Mouse (Mus musculus): ENCODE measurements around the gene Slc35d1. TPM values are rescaled to one million over a fixed set of nuclear protein-coding genes. Genes with fewer than 3 reads are reported as not detected.

Slc35d1 gene
- 6.9 and 7.5 TPM in 2 replicates for polyA plus RNA-seq (2015; fragmentation: Nextera tagmentation; extraction: Ambion mirVana)

DNA sequence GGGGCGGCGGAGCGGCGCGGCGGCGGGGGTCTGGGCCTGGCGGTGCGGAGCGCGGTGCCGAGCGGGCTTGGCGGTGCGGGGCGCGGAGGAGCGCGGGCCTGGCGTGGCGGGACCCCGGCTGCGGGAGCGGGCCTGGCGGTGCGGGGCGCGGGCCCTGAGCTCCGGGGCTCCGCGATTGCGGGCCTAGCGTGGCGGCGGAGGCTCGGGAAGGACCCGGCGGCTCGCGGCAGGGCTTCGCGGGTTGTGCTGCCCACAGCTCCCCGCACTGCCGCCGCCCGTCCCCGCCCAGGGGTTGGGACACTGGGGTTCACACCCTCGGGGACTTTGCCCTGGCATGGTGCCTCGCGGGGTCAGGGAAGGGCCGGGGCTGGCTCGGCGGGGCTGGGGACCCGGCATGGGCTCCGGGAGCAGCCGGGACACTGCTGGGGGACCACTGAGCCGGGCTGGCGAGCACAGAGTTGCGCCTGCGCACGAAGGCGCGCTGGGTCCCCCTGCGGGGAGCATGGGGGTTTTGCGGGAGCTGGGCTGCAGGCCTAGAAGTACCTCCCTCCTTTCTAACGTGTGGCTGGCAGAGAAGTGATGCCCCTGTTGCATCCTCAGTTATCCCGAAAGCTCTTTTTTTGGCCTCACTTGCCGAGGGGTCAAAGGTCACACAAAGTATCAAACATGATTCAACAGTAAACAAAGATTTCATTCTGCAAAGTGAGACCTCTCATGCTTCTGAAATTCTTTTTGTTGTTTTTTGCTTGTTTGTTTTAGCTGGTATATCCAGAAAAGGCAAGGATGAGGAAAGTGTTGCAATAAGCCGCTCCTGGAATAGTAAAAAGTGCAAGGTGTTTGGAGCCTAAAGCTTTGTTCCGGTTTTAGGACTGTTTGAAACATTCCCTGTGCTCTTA lies at the start of gene Slc35d1:
Gene Slc35d1 (minus strand): TSS at position 240 of the 896 bp plus-strand sequence.
- H3K4me2 ChIP-seq (ENCODE audit: low read length): peak within 1 kb of the TSS; percentile 65
- peak within 1 kb of the TSS; percentile 100 for H3K9ac ChIP-seq (ENCODE audit: low read depth, low read length)
- WGBS: 3% methylated on average over 47 of the region's 70 CpGs
- H3K36me3 ChIP-seq (ENCODE audit: control insufficient read depth, insufficient read depth, low read length): no peaks in the 10 kb centered on the region
- H3K27me3 ChIP-seq (replicated peaks; ENCODE audit: control insufficient read depth, insufficient read depth, low read length): no peaks in the 10 kb centered on the region
- peak within 1 kb of the TSS; percentile 90 for H3K4me3 ChIP-seq (ENCODE audit: low read length)
- peak; percentile 94 for ATAC-seq
- H3K27ac ChIP-seq (ENCODE audit: low read depth, low read length): peak within 1 kb of the TSS; percentile 100
- H3K4me1 ChIP-seq (ENCODE audit: control insufficient read depth, insufficient read depth, low read depth, low read length): peaks cover 13% of the 10 kb centered on the region
- H3K9me3 ChIP-seq (ENCODE audit: control insufficient read depth, low read length): no peaks in the 10 kb centered on the region

DNA sequence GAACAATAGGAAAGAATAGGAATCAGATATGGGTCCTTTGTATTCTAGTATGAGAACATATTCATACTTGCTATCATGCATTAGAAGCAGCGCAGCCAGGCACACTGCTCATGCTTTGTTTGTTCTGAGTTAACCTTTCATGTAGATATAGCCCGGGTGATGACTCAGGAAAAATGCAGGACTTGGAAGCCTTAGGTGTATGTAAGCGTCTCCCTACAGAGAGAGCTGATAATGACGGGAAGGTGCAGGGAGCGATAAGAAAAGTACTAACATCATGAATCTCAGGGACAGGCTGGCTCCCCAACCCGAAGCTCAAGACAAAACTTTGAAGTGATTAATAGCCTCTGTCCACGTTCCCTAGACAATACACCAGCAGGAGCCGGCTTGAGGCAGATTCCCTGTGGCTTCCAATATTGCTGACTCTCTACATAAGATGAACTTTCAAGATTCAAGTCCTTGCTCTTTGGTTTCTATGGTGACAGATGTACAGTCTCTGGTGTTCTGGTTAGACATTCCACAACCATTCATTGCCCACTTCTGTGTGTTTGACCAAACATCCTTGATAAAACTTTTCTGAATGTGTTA lies 48.9 kb upstream of the Slc35d1 start:
- Histone ChIP-seq H3K27me3 (replicated peaks; ENCODE audit: control insufficient read depth, insufficient read depth, low read length) (no peaks in the 10 kb centered on the region), H3K9ac (ENCODE audit: low read depth, low read length) (no peak overlapping the region), H3K4me1 (ENCODE audit: control insufficient read depth, insufficient read depth, low read depth, low read length) (no peaks in the 10 kb centered on the region; the same call in 1 of the 2 replicates), H3K27ac (ENCODE audit: low read depth, low read length) (no peak overlapping the region), H3K36me3 (ENCODE audit: control insufficient read depth, insufficient read depth, low read length) (no peaks in the 10 kb centered on the region), H3K4me3 (ENCODE audit: low read length) (no peak overlapping the region), H3K9me3 (ENCODE audit: control insufficient read depth, low read length) (no peaks in the 10 kb centered on the region), H3K4me2 (ENCODE audit: low read length) (no peak overlapping the region)
- ATAC-seq: peak; percentile 50; the same call in 1 of the 2 replicates
- 27% methylated on average over 8 of the region's 8 CpGs for WGBS

- no peaks in the 10 kb centered on the region for H3K9me3 ChIP-seq (ENCODE audit: control insufficient read depth, low read length)
- 0 out of 2 replicates have a peak, but pooled peaks have one; percentile 14 for ATAC-seq
- no peak overlapping the region for H3K4me3 ChIP-seq (ENCODE audit: low read length)
- H3K36me3 ChIP-seq (ENCODE audit: control insufficient read depth, insufficient read depth, low read length): no peaks in the 10 kb centered on the region
- H3K27me3 ChIP-seq (replicated peaks; ENCODE audit: control insufficient read depth, insufficient read depth, low read length): no peaks in the 10 kb centered on the region
- H3K27ac ChIP-seq (ENCODE audit: low read depth, low read length): no peak overlapping the region
- no peaks in the 10 kb centered on the region; the same call in 1 of the 2 replicates for H3K4me1 ChIP-seq (ENCODE audit: control insufficient read depth, insufficient read depth, low read depth, low read length)
- no peak overlapping the region for H3K4me2 ChIP-seq (ENCODE audit: low read length)
- 42% methylated on average over 5 of the region's 5 CpGs for WGBS
- H3K9ac ChIP-seq (ENCODE audit: low read depth, low read length): no peak overlapping the region
Observed at GRCm38 (mm10) chr4:103263378-103263777, 48.4 kb upstream of the Slc35d1 start.

DNA sequence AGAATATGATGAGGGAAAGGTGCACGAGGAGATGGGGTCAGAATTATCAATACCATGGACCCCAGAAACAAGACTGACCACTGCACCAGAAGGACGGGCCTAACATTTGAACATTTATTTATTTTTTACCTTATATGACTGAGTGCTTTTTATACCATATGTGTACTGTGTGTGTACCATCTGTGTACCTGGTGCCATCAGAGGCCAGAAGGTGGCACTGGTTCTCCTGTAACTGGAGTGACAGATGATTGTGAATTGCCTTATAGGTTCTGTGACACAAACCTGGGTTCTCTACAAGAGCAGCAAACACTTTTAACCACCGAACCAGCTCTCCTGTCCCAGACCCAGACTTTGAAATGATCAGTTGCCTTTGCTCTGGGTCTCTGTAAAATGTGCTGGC lies 43.9 kb upstream of the Slc35d1 start:
- H3K27me3 ChIP-seq (replicated peaks; ENCODE audit: control insufficient read depth, insufficient read depth, low read length): no peaks in the 10 kb centered on the region
- no peak overlapping the region for H3K4me2 ChIP-seq (ENCODE audit: low read length)
- H3K4me1 ChIP-seq (ENCODE audit: control insufficient read depth, insufficient read depth, low read depth, low read length): no peaks in the 10 kb centered on the region; the same call in 1 of the 2 replicates
- no peak for ATAC-seq
- WGBS: 91% methylated on average over 3 of the region's 3 CpGs
- H3K36me3 ChIP-seq (ENCODE audit: control insufficient read depth, insufficient read depth, low read length): no peaks in the 10 kb centered on the region
- H3K9me3 ChIP-seq (ENCODE audit: control insufficient read depth, low read length): no peaks in the 10 kb centered on the region
- H3K4me3 ChIP-seq (ENCODE audit: low read length): no peak overlapping the region
- H3K9ac ChIP-seq (ENCODE audit: low read depth, low read length): no peak overlapping the region
- H3K27ac ChIP-seq (ENCODE audit: low read depth, low read length): no peak overlapping the region

- Histone ChIP-seq H3K27me3 (replicated peaks; ENCODE audit: control insufficient read depth, insufficient read depth, low read length) (no peaks in the 10 kb centered on the region), H3K9ac (ENCODE audit: low read depth, low read length) (no peak overlapping the region), H3K4me2 (ENCODE audit: low read length) (no peak overlapping the region), H3K36me3 (ENCODE audit: control insufficient read depth, insufficient read depth, low read length) (no peaks in the 10 kb centered on the region), H3K4me3 (ENCODE audit: low read length) (no peak overlapping the region), H3K4me1 (ENCODE audit: control insufficient read depth, insufficient read depth, low read depth, low read length) (no peaks in the 10 kb centered on the region), H3K9me3 (ENCODE audit: control insufficient read depth, low read length) (no peaks in the 10 kb centered on the region), H3K27ac (ENCODE audit: low read depth, low read length) (no peak overlapping the region)
- 87% methylated on average over 4 of the region's 4 CpGs for WGBS
- no peak for ATAC-seq
Observed at GRCm38 (mm10) chr4:103253846-103254245, 38.9 kb upstream of the Slc35d1 start.

DNA sequence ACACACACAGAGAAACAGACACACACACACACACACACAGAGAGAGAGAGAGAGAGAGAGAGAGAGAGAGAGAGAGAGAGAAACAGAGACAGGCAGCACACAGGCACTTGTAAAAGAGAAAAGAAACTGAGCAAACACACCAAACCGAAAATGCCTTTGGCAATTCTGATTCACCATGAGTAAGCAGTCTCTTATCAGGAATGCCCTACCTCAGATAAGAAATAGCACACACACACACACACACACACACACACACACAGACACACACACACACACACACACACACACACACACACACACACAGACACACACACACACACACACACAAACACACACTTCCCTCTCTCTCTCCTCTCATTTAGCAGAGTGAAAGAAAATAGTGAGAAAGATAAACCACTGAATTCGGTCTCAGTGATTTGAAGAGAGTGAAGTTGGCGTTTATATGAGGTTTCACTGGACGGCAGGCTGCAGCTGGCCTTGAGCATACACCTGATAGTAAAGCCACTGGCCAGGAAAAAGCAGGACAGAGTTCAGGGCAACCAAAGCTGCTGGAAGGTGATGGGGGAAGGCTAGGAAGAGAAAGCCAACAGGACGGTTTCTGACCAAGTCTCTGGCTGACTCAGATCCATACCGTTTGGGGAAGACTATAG lies 34.6 kb upstream of the Slc35d1 start:
- H3K4me1 ChIP-seq (ENCODE audit: control insufficient read depth, insufficient read depth, low read depth, low read length): no peaks in the 10 kb centered on the region
- H3K36me3 ChIP-seq (ENCODE audit: control insufficient read depth, insufficient read depth, low read length): no peaks in the 10 kb centered on the region
- H3K27ac ChIP-seq (ENCODE audit: low read depth, low read length): no peak overlapping the region
- no peak for ATAC-seq
- no peak overlapping the region for H3K9ac ChIP-seq (ENCODE audit: low read depth, low read length)
- WGBS: 75% methylated on average over 6 of the region's 6 CpGs
- no peak overlapping the region for H3K4me3 ChIP-seq (ENCODE audit: low read length)
- H3K27me3 ChIP-seq (replicated peaks; ENCODE audit: control insufficient read depth, insufficient read depth, low read length): no peaks in the 10 kb centered on the region
- H3K9me3 ChIP-seq (ENCODE audit: control insufficient read depth, low read length): no peaks in the 10 kb centered on the region
- H3K4me2 ChIP-seq (ENCODE audit: low read length): no peak overlapping the region

- no peaks in the 10 kb centered on the region for H3K27me3 ChIP-seq (replicated peaks; ENCODE audit: control insufficient read depth, insufficient read depth, low read length)
- no peak overlapping the region for H3K9ac ChIP-seq (ENCODE audit: low read depth, low read length)
- no peak overlapping the region for H3K27ac ChIP-seq (ENCODE audit: low read depth, low read length)
- no peaks in the 10 kb centered on the region for H3K4me1 ChIP-seq (ENCODE audit: control insufficient read depth, insufficient read depth, low read depth, low read length)
- H3K36me3 ChIP-seq (ENCODE audit: control insufficient read depth, insufficient read depth, low read length): no peaks in the 10 kb centered on the region
- no peak for ATAC-seq
- H3K4me3 ChIP-seq (ENCODE audit: low read length): no peak overlapping the region
- no peak overlapping the region for H3K4me2 ChIP-seq (ENCODE audit: low read length)
- WGBS: 95% methylated on average over 2 of the region's 2 CpGs
- no peaks in the 10 kb centered on the region for H3K9me3 ChIP-seq (ENCODE audit: control insufficient read depth, low read length)
Observed at GRCm38 (mm10) chr4:103247813-103248212, 32.8 kb upstream of the Slc35d1 start.

GRCm38 (mm10) chr4:103247249-103247648 lies 32.3 kb upstream of the Slc35d1 start:
- no peaks in the 10 kb centered on the region for H3K9me3 ChIP-seq (ENCODE audit: control insufficient read depth, low read length)
- no peak overlapping the region for H3K4me2 ChIP-seq (ENCODE audit: low read length)
- H3K4me3 ChIP-seq (ENCODE audit: low read length): no peak overlapping the region
- H3K4me1 ChIP-seq (ENCODE audit: control insufficient read depth, insufficient read depth, low read depth, low read length): no peaks in the 10 kb centered on the region
- no peak overlapping the region for H3K27ac ChIP-seq (ENCODE audit: low read depth, low read length)
- 91% methylated on average over 3 of the region's 3 CpGs for WGBS
- no peak for ATAC-seq
- no peaks in the 10 kb centered on the region for H3K36me3 ChIP-seq (ENCODE audit: control insufficient read depth, insufficient read depth, low read length)
- no peaks in the 10 kb centered on the region for H3K27me3 ChIP-seq (replicated peaks; ENCODE audit: control insufficient read depth, insufficient read depth, low read length)
- H3K9ac ChIP-seq (ENCODE audit: low read depth, low read length): no peak overlapping the region

- H3K36me3 ChIP-seq (ENCODE audit: control insufficient read depth, insufficient read depth, low read length): no peaks in the 10 kb centered on the region
- H3K4me2 ChIP-seq (ENCODE audit: low read length): no peak overlapping the region
- no peak overlapping the region for H3K9ac ChIP-seq (ENCODE audit: low read depth, low read length)
- H3K27me3 ChIP-seq (replicated peaks; ENCODE audit: control insufficient read depth, insufficient read depth, low read length): no peaks in the 10 kb centered on the region
- no peak for ATAC-seq
- no peaks in the 10 kb centered on the region for H3K4me1 ChIP-seq (ENCODE audit: control insufficient read depth, insufficient read depth, low read depth, low read length)
- no peak overlapping the region for H3K4me3 ChIP-seq (ENCODE audit: low read length)
- WGBS: 37% methylated on average over 2 of the region's 2 CpGs
- peaks cover 4% of the 10 kb centered on the region; the same call in 1 of the 2 replicates for H3K9me3 ChIP-seq (ENCODE audit: control insufficient read depth, low read length)
- no peak overlapping the region for H3K27ac ChIP-seq (ENCODE audit: low read depth, low read length)
Observed at GRCm38 (mm10) chr4:103232156-103232555, 17.2 kb upstream of the Slc35d1 start.

All from hindbrain, embryonic 16.5 days (tissue).